Mouse (Mus musculus) thymus, adult 2 months (tissue): ENCODE results near the gene Actl6a.

Experiments used
- CTCF ChIP-seq: fragments of 200-500 bp; IDR thresholded peaks from 2 replicates; pipeline ENCODE4 v1.5.1; 2012; ENCODE audit warnings: mild to moderate bottlenecking, control low read depth, low read length, moderate library complexity, borderline replicate concordance; ENCODE audit not compliant: control insufficient read depth, poor library complexity, insufficient read depth; ENCODE audit errors: extremely low read depth
- POLR2A ChIP-seq: fragments of 200-500 bp; IDR thresholded peaks from 2 replicates; pipeline ENCODE4 v1.6.1; 2012; ENCODE audit warnings: mild to moderate bottlenecking, low read length, control low read depth, moderate library complexity; ENCODE audit not compliant: control insufficient read depth, poor library complexity, insufficient read depth; ENCODE audit errors: extremely low read depth

GRCm38 (mm10) chr3:32763902-32764301 is 57.8 kb downstream of the Actl6a start:
- TF ChIP-seq POLR2A (no peak), CTCF (no peak)
